Mouse (Mus musculus): ENCODE measurements around the gene Slc16a8. TPM values are rescaled to one million over a fixed set of nuclear protein-coding genes. Genes with fewer than 3 reads are reported as not detected.

The Slc16a8 gene
- polyA plus RNA-seq, 1 experiment from 2014 or later, result 0.12 TPM

DNA sequence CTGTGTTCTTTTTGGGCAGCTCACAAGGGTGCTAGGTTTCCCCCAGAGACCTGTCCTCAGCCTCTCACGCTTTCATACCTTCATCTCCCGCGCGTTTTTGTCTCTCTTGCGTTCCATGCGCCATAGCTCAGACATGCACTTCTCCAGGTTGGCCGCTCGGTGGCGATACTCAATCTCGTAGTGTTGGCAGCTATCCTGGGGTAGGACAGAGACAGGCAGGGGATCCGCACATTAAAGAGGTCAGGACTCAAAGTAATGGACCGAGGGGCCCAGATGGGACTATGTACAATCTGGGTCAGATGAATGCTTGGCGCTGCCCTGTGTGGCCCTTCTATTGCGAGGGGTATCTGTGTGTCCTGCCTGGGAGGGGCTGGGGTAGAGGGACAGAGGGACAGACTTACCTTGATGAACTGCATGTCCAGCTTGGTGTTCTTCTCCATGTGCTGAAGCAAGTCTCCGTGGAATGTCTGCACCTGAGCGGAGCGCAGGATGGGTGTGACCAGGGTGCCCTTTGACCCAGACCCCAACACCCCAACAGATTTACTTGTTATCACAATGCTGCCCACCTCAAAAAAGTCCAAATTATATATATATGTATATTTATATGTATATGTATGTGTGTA lies 16.7 kb upstream of the Slc16a8 start:
- Histone ChIP-seq H3K27ac (ENCODE audit: low read depth, low read length) (no peak overlapping the region), H3K9me3 (ENCODE audit: control insufficient read depth, low read length) (no peaks in the 10 kb centered on the region), H3K4me1 (replicated peaks; ENCODE audit: control insufficient read depth, insufficient read depth, low read length) (peaks cover 9% of the 10 kb centered on the region), H3K4me3 (ENCODE audit: low read depth, low read length) (peak overlapping the region; percentile 36), H3K27me3 (replicated peaks; ENCODE audit: control insufficient read depth, insufficient read depth, low read length) (peaks cover 10% of the 10 kb centered on the region), H3K36me3 (ENCODE audit: control insufficient read depth, insufficient read depth, low read length) (no peaks in the 10 kb centered on the region), H3K9ac (ENCODE audit: low read depth, low read length) (no peak overlapping the region), H3K4me2 (peak overlapping the region; percentile 73)
- WGBS, result 16% methylated on average over 17 of the region's 17 CpGs
- 0 out of 2 replicates have a peak, but pooled peaks have one; percentile 18 for ATAC-seq (replicated peaks; ENCODE audit: low FRiP score)
- peak; percentile 65 for DNase-seq (ENCODE audit: low spot score)

DNA sequence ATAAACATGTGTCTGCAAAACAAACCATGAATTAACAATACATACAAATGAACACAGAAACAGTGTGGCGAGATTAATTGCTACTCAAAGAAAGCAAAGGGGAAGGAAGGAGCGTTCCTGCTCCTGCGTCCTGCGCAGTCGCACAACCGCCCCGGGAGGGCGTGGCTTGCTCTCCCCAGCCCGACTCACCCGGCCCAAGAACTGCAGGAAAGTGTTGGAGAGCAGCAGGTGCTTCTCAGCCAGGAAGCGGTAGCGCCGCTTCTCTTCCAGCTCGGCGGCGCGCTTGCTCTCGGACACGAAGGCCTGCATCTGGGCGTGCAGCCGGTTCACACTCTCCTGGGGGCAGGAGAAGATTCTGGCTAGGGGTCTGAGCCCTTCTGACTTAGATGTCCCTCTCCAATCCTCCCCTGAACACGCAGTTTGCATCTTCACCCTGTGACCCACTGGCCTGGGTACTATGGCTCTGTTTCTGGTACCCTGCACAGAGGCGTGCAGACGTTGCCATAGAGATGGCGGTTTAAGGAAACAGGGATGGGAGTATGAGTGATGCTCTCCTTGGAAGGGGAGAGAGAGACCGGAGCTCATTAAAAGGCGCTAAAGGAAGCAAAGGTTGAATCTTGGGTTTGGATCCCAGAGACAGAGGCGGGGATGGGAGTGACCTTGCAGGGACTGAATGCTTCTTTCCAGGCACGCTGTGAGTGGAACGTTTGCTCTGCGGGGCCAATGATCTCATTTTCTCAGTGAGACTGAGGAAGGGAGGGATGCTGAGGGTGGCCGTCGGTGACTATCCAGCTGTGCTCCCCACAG lies 16.0 kb upstream of the Slc16a8 start:
- Histone ChIP-seq H3K9ac (ENCODE audit: low read depth, low read length) (no peak overlapping the region), H3K27ac (ENCODE audit: low read depth, low read length) (no peak overlapping the region), H3K4me1 (replicated peaks; ENCODE audit: control insufficient read depth, insufficient read depth, low read length) (peaks cover 9% of the 10 kb centered on the region), H3K27me3 (replicated peaks; ENCODE audit: control insufficient read depth, insufficient read depth, low read length) (peaks cover 10% of the 10 kb centered on the region), H3K4me3 (ENCODE audit: low read depth, low read length) (peak overlapping the region; percentile 36), H3K4me2 (peak overlapping the region; percentile 73), H3K9me3 (ENCODE audit: control insufficient read depth, low read length) (no peaks in the 10 kb centered on the region), H3K36me3 (ENCODE audit: control insufficient read depth, insufficient read depth, low read length) (no peaks in the 10 kb centered on the region)
- WGBS, result 3% methylated on average over 33 of the region's 33 CpGs
- ATAC-seq (replicated peaks; ENCODE audit: low FRiP score), result peak; percentile 74
- peak; percentile 69 for DNase-seq (ENCODE audit: low spot score)

DNA sequence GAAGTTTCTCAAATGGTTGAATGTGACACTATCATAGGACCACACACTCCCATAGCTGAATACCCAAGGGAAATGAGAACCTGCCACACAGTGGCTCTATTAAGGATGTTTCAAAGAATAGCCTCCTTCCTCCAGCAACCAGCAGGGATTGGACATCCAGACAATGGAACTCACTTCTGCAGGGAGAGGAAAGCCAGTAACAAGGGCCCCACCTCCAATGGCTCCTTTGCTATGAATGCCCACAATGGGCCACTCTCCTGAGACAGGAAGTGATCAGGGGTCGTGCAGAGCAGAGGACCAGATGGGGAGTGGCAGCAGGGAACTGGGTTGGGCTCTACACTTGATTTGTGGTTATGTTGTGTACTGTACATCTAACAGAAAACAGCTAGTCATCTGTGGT lies 14.0 kb upstream of the Slc16a8 start:
- Histone ChIP-seq H3K9me3 (ENCODE audit: control insufficient read depth, low read length) (no peaks in the 10 kb centered on the region), H3K4me1 (replicated peaks; ENCODE audit: control insufficient read depth, insufficient read depth, low read length) (peaks cover 9% of the 10 kb centered on the region), H3K9ac (ENCODE audit: low read depth, low read length) (no peak overlapping the region), H3K4me2 (no peak overlapping the region), H3K27ac (ENCODE audit: low read depth, low read length) (no peak overlapping the region), H3K27me3 (replicated peaks; ENCODE audit: control insufficient read depth, insufficient read depth, low read length) (peaks cover 9% of the 10 kb centered on the region), H3K36me3 (ENCODE audit: control insufficient read depth, insufficient read depth, low read length) (no peaks in the 10 kb centered on the region), H3K4me3 (ENCODE audit: low read depth, low read length) (no peak overlapping the region)
- ATAC-seq (replicated peaks; ENCODE audit: low FRiP score), result no peak
- no peak for DNase-seq (ENCODE audit: low spot score)
- 9% methylated on average over 1 of the region's 1 CpGs for WGBS

DNA sequence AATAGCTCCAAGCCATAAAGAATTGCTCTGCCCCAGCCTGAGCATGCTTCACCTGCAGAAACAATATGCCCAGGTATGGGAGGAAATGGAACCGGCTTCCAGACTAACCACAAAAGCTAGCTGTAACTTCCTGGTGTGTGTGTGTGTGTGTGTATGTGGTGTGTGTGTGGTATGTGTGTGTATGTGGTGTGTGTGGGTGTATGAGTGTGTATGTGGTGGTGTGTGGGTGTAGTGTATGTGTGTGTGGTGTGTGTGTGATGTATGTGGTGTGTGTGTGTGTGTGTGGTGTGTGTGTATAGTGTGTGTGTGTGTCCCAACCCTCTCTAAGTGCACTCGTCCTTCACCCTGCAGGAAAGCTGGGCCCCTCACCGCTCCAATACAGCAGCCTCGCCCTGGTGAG lies 10.8 kb upstream of the Slc16a8 start:
- Histone ChIP-seq H3K9me3 (ENCODE audit: control insufficient read depth, low read length) (no peaks in the 10 kb centered on the region), H3K9ac (ENCODE audit: low read depth, low read length) (no peak overlapping the region), H3K4me2 (no peak overlapping the region), H3K4me3 (ENCODE audit: low read depth, low read length) (no peak overlapping the region), H3K4me1 (replicated peaks; ENCODE audit: control insufficient read depth, insufficient read depth, low read length) (peaks cover 8% of the 10 kb centered on the region), H3K36me3 (ENCODE audit: control insufficient read depth, insufficient read depth, low read length) (no peaks in the 10 kb centered on the region), H3K27me3 (replicated peaks; ENCODE audit: control insufficient read depth, insufficient read depth, low read length) (peaks cover 39% of the 10 kb centered on the region), H3K27ac (ENCODE audit: low read depth, low read length) (no peak overlapping the region)
- no peak for ATAC-seq (replicated peaks; ENCODE audit: low FRiP score)
- DNase-seq (ENCODE audit: low spot score), result no peak
- 46% methylated on average over 4 of the region's 4 CpGs for WGBS

DNA sequence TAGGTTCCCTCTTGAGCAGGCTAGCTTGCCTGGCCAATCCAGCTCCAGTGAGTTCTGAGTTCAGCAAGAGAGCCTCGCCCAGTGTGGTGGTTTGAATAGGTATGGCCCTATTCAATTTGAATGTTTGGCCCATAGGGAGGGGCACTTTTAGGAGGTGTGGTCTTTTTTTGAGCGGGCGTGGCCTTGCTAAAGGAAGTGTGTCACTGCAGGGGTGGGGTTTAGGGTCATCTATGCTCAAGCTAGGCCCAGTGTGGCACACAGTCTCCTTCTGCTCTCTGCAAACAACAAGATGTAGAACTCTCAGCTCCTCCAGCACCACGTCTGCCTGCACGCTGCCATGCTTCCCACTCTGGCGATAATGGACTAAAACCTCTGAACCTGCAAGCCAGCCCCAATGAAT lies 9.2 kb upstream of the Slc16a8 start:
- ATAC-seq (replicated peaks; ENCODE audit: low FRiP score), result no peak
- no peak overlapping the region for H3K9ac ChIP-seq (ENCODE audit: low read depth, low read length)
- DNase-seq (ENCODE audit: low spot score), result no peak
- peaks cover 55% of the 10 kb centered on the region for H3K27me3 ChIP-seq (replicated peaks; ENCODE audit: control insufficient read depth, insufficient read depth, low read length)
- no peak overlapping the region for H3K4me3 ChIP-seq (ENCODE audit: low read depth, low read length)
- 84% methylated on average over 6 of the region's 6 CpGs for WGBS
- H3K9me3 ChIP-seq (ENCODE audit: control insufficient read depth, low read length), result no peaks in the 10 kb centered on the region
- no peak overlapping the region for H3K27ac ChIP-seq (ENCODE audit: low read depth, low read length)
- no peak overlapping the region for H3K4me2 ChIP-seq
- H3K4me1 ChIP-seq (replicated peaks; ENCODE audit: control insufficient read depth, insufficient read depth, low read length), result peaks cover 7% of the 10 kb centered on the region
- no peaks in the 10 kb centered on the region for H3K36me3 ChIP-seq (ENCODE audit: control insufficient read depth, insufficient read depth, low read length)

DNA sequence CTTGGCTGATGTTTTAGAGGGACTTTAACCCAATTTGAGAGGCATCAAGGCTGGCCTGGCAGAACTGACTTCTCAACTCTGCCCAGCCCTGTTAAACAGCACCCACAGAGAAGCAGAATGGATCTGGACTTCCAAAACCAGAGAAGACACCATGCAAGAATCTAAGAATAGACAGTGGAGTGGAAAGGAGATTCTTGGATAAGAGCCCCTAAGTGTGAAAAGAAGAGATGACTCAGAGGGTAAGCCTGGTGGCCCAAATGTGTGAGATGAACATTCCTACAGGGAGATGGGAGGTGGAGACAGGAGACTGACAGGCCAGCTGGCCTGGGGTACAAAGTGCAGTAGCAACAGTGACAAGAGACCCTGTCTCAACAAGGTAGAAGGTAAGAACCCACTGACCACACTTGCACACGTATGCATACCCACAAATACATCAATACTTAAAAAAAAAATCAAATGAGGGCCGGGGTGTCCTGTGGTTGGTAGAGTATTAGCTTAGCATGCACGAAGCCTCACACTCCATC lies 8.3 kb upstream of the Slc16a8 start:
- DNase-seq (ENCODE audit: low spot score) (no peak), ATAC-seq (replicated peaks; ENCODE audit: low FRiP score) (no peak)
- Histone ChIP-seq H3K36me3 (ENCODE audit: control insufficient read depth, insufficient read depth, low read length) (no peaks in the 10 kb centered on the region), H3K27ac (ENCODE audit: low read depth, low read length) (no peak overlapping the region), H3K9ac (ENCODE audit: low read depth, low read length) (no peak overlapping the region), H3K4me2 (no peak overlapping the region), H3K4me1 (replicated peaks; ENCODE audit: control insufficient read depth, insufficient read depth, low read length) (peaks cover 7% of the 10 kb centered on the region), H3K27me3 (replicated peaks; ENCODE audit: control insufficient read depth, insufficient read depth, low read length) (peaks cover 64% of the 10 kb centered on the region), H3K9me3 (ENCODE audit: control insufficient read depth, low read length) (no peaks in the 10 kb centered on the region), H3K4me3 (ENCODE audit: low read depth, low read length) (no peak overlapping the region)
- WGBS, result 82% methylated on average over 3 of the region's 3 CpGs

DNA sequence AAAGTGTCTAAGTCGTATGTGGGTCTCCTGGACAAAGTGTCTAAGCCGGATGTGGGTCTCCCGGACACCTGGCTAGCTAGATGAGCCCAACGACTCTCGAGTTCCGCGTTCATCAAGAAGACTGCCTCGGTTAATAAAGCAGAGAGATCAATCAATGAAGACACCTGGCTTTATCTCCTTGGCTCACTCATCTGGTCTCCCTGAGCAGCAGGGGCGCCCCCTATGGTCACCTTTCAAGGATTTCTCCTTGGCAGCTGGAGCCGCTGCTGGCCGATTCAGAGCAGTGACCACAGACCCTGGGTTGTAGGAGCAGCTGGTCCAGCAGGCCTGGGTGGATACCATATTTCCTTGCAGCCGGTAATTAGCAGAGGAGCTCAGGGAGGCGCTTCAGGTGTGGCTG lies 7.8 kb upstream of the Slc16a8 start:
- Histone ChIP-seq H3K4me3 (ENCODE audit: low read depth, low read length) (no peak overlapping the region), H3K36me3 (ENCODE audit: control insufficient read depth, insufficient read depth, low read length) (no peaks in the 10 kb centered on the region), H3K9ac (ENCODE audit: low read depth, low read length) (no peak overlapping the region), H3K27ac (ENCODE audit: low read depth, low read length) (no peak overlapping the region), H3K4me1 (replicated peaks; ENCODE audit: control insufficient read depth, insufficient read depth, low read length) (peaks cover 7% of the 10 kb centered on the region), H3K27me3 (replicated peaks; ENCODE audit: control insufficient read depth, insufficient read depth, low read length) (peaks cover 64% of the 10 kb centered on the region), H3K4me2 (no peak overlapping the region), H3K9me3 (ENCODE audit: control insufficient read depth, low read length) (no peaks in the 10 kb centered on the region)
- DNase-seq (ENCODE audit: low spot score), result no peak
- 24% methylated on average over 13 of the region's 13 CpGs for WGBS
- ATAC-seq (replicated peaks; ENCODE audit: low FRiP score), result no peak

DNA sequence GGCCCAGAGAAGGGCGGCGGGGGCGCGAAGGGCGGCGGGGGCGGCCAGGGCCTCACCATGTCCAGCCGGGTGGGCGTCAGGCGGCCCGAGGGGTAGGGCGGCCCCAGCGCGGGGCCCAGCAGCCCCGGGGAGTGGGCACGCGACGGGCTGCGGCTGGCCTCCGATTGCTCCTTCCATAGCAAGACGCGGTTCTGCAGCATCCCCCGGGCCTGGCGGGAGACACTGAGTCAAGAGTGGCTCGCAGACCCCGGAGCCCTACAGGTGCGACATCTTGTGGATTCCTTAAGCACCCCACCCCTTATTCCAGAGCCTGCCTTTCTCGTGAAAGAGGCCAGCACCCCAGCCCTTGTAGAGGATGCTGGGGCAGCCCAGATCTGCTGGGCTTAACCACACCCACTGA lies 7.2 kb upstream of the Slc16a8 start:
- peak overlapping the region; percentile 60 for H3K4me3 ChIP-seq (ENCODE audit: low read depth, low read length)
- DNase-seq (ENCODE audit: low spot score) (no peak), ATAC-seq (replicated peaks; ENCODE audit: low FRiP score) (peak; percentile 41; the same call in 1 of the 2 replicates)
- no peak overlapping the region for H3K27ac ChIP-seq (ENCODE audit: low read depth, low read length)
- peak overlapping the region; percentile 95 for H3K4me2 ChIP-seq
- H3K4me1 ChIP-seq (replicated peaks; ENCODE audit: control insufficient read depth, insufficient read depth, low read length), result peaks cover 7% of the 10 kb centered on the region
- no peaks in the 10 kb centered on the region for H3K9me3 ChIP-seq (ENCODE audit: control insufficient read depth, low read length)
- 0 out of 2 replicates have a peak overlapping the region, but pooled peaks have one; percentile 7 for H3K9ac ChIP-seq (ENCODE audit: low read depth, low read length)
- peaks cover 62% of the 10 kb centered on the region for H3K27me3 ChIP-seq (replicated peaks; ENCODE audit: control insufficient read depth, insufficient read depth, low read length)
- WGBS, result 2% methylated on average over 28 of the region's 28 CpGs
- H3K36me3 ChIP-seq (ENCODE audit: control insufficient read depth, insufficient read depth, low read length), result no peaks in the 10 kb centered on the region
